15 mouse cellular contexts compared by ENCODE assay signal in the genomic region with DNA sequence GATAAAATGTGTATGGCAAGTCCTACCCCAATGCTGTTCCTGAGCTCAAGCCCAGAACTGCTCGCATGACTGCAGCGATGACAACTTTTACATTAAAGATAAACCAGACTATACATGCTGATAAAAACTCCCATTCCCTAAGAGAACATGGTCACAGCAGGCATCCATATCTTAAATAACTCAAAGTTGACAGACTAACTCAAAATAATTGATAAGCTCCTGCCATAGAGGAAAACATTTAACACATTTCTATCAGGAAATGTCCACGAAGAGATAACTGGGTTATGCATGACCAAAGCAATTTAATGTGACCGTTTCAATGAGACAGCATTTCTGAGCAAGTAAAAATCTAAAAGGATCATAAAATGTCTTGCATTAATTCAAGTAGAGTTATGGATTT.
"Had no signal": no experiment of that assay in that cellular context is flagged by ENCODE, and none has a peak within 500 bp of the region (broad histone marks: within the 10 kb centered on the region; RNA-seq: fewer than 3 reads in every experiment).

No protein-coding gene starts in this region.

- H3K9me3 ChIP-seq: neural tube, embryonic 13.5 days; neural tube, embryonic 15.5 days; stomach, embryonic 15.5 days had no signal

- DNase-seq: retina, postnatal 1 day; right cerebral cortex, adult 18-20 months; right cerebral cortex, postnatal 14 days; right cerebral cortex, postnatal 25 days; right cerebral cortex, postnatal 4 days; spleen, adult 18-20 months; thymus, adult 18-20 months; thymus, adult 2 months; thymus, postnatal 14 days; thymus, postnatal 25 days; thymus, postnatal 36 days; thymus, postnatal 4 days had no signal

- H3K4me3 ChIP-seq: neural tube, embryonic 13.5 days; neural tube, embryonic 15.5 days; stomach, embryonic 15.5 days had no signal

- H3K36me3 ChIP-seq: neural tube, embryonic 13.5 days; neural tube, embryonic 15.5 days; stomach, embryonic 15.5 days had no signal

- H3K4me1 ChIP-seq: stomach, embryonic 15.5 days had no signal

- H3K27me3 ChIP-seq: neural tube, embryonic 13.5 days; neural tube, embryonic 15.5 days; stomach, embryonic 15.5 days had no signal
